Mouse (Mus musculus): ENCODE data around the gene Fam118a. TPM values are rescaled to one million over a fixed set of nuclear protein-coding genes. Genes with fewer than 3 reads are reported as not detected.

Gene Fam118a
- polyA plus RNA-seq, 1 experiment, result 24.5 TPM

DNA sequence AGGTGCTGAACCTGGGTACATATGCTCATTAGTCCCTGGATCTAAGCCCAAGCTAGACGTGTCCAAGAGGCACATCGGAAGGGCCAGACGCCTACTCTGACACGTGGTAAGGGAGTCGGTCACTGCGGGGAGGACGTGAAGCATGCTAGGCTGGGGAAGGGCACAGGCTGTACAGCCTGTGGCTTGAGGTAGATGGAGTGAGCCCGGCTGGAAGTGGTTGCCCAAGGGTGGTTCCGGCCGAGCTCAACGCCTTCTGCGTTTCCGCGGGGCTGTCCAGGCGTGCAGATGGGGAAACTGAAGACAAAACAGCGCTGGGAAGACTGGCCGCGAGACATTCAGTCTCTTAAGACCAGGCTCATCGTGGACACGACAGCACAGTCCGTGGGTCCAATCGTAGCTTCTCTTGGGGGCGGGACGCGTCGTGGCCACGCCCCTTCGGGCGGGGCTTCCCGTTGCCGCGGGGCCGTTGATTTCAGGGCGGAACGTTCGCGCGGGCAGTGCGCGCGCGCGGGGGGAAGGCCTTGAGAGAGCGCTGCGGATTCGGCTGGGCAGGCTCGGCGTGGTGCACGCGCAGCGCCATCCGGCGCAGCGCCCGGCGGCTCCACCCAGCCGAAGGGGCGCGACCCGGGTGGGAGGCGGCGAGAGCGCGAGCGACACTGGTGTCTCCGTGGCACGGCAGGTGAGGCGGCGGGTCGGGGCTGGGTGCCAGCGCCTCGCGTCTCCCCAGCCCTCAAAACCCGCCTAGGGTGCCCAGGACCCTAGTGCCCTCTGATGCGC, 8.0 kb downstream of the Fam118a start:
- Histone ChIP-seq H3K27me3 (ENCODE audit: control insufficient read depth, insufficient read depth, insufficient read length) (no peaks in the 10 kb centered on the region), H3K79me3 (ENCODE audit: low read depth) (peaks cover 29% of the 10 kb centered on the region), H3K79me2 (ENCODE audit: control insufficient read depth, insufficient read depth) (peaks cover 47% of the 10 kb centered on the region), H3K36me3 (ENCODE audit: control insufficient read depth, insufficient read depth) (no peaks in the 10 kb centered on the region), H3K4me3 (ENCODE audit: insufficient read depth, poor library complexity, severe bottlenecking) (peak overlapping the region; percentile 92), H3ac (ENCODE audit: control insufficient read depth, insufficient read length, low read depth) (peak overlapping the region; percentile 92)
- no peak for TF ChIP-seq FOSL1 (IDR thresholded peaks at IDR 0.05; ENCODE audit: insufficient read depth, low read length, poor library complexity, severe bottlenecking)
- no peak for TF ChIP-seq MYOG (IDR thresholded peaks at IDR 0.05; ENCODE audit: control insufficient read depth, extremely low read depth, insufficient read length)
- TF ChIP-seq CTCF (IDR thresholded peaks at IDR 0.05; ENCODE audit: control insufficient read depth, insufficient read depth, insufficient read length), result no peak
- TF ChIP-seq MAX (IDR thresholded peaks at IDR 0.05), result peak; percentile 93
- TF ChIP-seq CEBPB (IDR thresholded peaks at IDR 0.05; ENCODE audit: low read depth), result no peak
- no peak for TF ChIP-seq MYOD1 (IDR thresholded peaks at IDR 0.05; ENCODE audit: control insufficient read depth, insufficient read length, low read depth)
- TF ChIP-seq USF1 (IDR thresholded peaks at IDR 0.05; ENCODE audit: low read depth), result peak; percentile 42

DNA sequence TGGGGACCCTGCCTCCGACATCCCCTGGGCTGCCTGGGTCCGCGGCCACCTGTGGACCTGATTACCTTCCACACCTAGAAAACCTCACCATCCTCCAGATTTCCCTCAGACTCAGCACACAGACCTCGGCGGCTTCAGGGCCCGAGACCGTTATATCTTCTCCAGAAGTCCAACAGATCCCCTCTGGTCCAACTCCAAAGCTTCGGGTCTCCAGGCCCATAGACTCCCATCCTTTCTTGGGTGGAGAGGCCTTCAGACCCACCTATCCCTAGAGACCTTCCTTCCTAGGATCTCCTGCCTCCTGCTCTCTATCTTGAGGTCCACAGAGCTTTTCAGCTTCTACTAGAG, 8.6 kb downstream of the Fam118a start:
- H3K79me3 ChIP-seq (ENCODE audit: low read depth), result peaks cover 29% of the 10 kb centered on the region
- peaks cover 47% of the 10 kb centered on the region for H3K79me2 ChIP-seq (ENCODE audit: control insufficient read depth, insufficient read depth)
- H3K27me3 ChIP-seq (ENCODE audit: control insufficient read depth, insufficient read depth, insufficient read length), result no peaks in the 10 kb centered on the region
- no peak for TF ChIP-seq MYOD1 (IDR thresholded peaks at IDR 0.05; ENCODE audit: control insufficient read depth, insufficient read length, low read depth)
- no peak for TF ChIP-seq USF1 (IDR thresholded peaks at IDR 0.05; ENCODE audit: low read depth)
- no peak for TF ChIP-seq CEBPB (IDR thresholded peaks at IDR 0.05; ENCODE audit: low read depth)
- TF ChIP-seq MYOG (IDR thresholded peaks at IDR 0.05; ENCODE audit: control insufficient read depth, extremely low read depth, insufficient read length), result no peak
- no peak for TF ChIP-seq MAX (IDR thresholded peaks at IDR 0.05)
- TF ChIP-seq CTCF (IDR thresholded peaks at IDR 0.05; ENCODE audit: control insufficient read depth, insufficient read depth, insufficient read length), result no peak
- TF ChIP-seq FOSL1 (IDR thresholded peaks at IDR 0.05; ENCODE audit: insufficient read depth, low read length, poor library complexity, severe bottlenecking), result no peak
- peak overlapping the region; percentile 92 for H3ac ChIP-seq (ENCODE audit: control insufficient read depth, insufficient read length, low read depth)
- no peaks in the 10 kb centered on the region for H3K36me3 ChIP-seq (ENCODE audit: control insufficient read depth, insufficient read depth)
- peak overlapping the region; percentile 92 for H3K4me3 ChIP-seq (ENCODE audit: insufficient read depth, poor library complexity, severe bottlenecking)

DNA sequence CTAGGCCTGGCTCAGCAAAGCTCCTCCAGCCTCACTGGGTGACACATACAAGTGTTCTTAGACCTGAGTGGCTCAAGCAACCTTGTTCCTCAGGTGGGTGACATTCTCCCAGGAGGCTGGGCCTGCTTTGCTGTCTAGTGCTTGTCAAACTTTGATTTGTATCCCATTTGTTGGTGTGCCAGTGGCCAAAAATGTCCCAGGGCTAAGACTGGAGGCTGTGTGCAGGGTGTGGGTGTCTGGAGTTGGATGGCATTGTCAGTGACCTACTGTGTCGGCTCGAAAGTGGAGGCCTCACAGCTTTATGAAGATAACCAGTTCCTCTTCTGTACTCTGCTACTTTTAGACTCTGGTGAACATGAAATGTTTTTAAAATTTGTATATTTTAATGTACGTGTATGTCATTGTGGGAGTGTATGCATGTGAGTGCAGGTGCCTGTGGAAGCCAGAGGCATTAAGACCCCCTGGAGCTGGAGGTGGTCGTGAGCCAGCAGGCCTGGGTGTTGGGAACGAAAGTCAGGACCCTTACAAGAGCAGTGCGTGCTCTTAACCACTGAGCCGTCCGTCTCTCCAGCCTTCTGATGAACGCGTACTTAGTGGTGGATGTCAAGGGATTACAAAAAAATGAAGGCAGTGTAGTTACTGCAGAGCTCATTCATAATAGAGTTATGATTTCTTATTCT, 12.9 kb downstream of the Fam118a start:
- H3K4me3 ChIP-seq (ENCODE audit: insufficient read depth, poor library complexity, severe bottlenecking), result no peak overlapping the region
- TF ChIP-seq CTCF (IDR thresholded peaks at IDR 0.05; ENCODE audit: control insufficient read depth, insufficient read depth, insufficient read length), result no peak
- TF ChIP-seq MYOG (IDR thresholded peaks at IDR 0.05; ENCODE audit: control insufficient read depth, extremely low read depth, insufficient read length), result no peak
- TF ChIP-seq FOSL1 (IDR thresholded peaks at IDR 0.05; ENCODE audit: insufficient read depth, low read length, poor library complexity, severe bottlenecking), result no peak
- no peak for TF ChIP-seq USF1 (IDR thresholded peaks at IDR 0.05; ENCODE audit: low read depth)
- no peak for TF ChIP-seq CEBPB (IDR thresholded peaks at IDR 0.05; ENCODE audit: low read depth)
- TF ChIP-seq MAX (IDR thresholded peaks at IDR 0.05), result no peak
- no peak for TF ChIP-seq MYOD1 (IDR thresholded peaks at IDR 0.05; ENCODE audit: control insufficient read depth, insufficient read length, low read depth)
- H3K27me3 ChIP-seq (ENCODE audit: control insufficient read depth, insufficient read depth, insufficient read length), result no peaks in the 10 kb centered on the region
- H3K79me3 ChIP-seq (ENCODE audit: low read depth), result peaks cover 45% of the 10 kb centered on the region
- H3K36me3 ChIP-seq (ENCODE audit: control insufficient read depth, insufficient read depth), result peaks cover 20% of the 10 kb centered on the region
- H3K79me2 ChIP-seq (ENCODE audit: control insufficient read depth, insufficient read depth), result peaks cover 69% of the 10 kb centered on the region
- peak overlapping the region; percentile 5 for H3ac ChIP-seq (ENCODE audit: control insufficient read depth, insufficient read length, low read depth)

DNA sequence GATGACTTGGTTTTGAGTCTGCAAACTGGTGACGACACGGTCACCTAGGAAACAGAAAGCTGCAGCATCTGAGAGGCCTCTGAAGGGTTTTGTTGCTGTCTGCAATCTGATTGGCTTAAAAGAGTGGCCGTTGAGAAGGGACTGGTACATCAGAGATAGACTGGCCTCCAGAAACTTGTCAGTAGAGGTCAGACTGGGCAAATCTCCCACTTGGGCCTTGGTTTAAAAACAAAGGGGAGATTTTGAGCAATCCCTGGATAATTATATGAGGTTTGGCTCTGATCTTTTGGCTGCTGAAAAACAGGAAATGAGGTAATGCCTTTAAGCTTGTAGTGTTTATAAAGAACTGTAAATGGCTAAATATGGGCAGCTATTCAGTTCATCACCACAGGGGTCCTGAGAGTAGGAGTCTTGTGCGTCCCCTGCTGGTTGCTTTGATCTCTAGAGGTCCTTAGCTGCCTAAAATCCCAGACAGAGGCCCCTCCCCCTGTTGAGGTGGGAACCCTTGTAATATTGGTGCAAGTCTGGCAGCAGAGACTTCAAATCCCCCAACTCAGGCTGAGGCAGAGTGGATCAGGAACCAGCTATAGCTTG, 13.7 kb downstream of the Fam118a start:
- no peaks in the 10 kb centered on the region for H3K27me3 ChIP-seq (ENCODE audit: control insufficient read depth, insufficient read depth, insufficient read length)
- peaks cover 65% of the 10 kb centered on the region for H3K79me2 ChIP-seq (ENCODE audit: control insufficient read depth, insufficient read depth)
- TF ChIP-seq CEBPB (IDR thresholded peaks at IDR 0.05; ENCODE audit: low read depth), result peak; percentile 79
- no peak for TF ChIP-seq USF1 (IDR thresholded peaks at IDR 0.05; ENCODE audit: low read depth)
- TF ChIP-seq CTCF (IDR thresholded peaks at IDR 0.05; ENCODE audit: control insufficient read depth, insufficient read depth, insufficient read length), result peak; percentile 38
- peak overlapping the region; percentile 63 for H3ac ChIP-seq (ENCODE audit: control insufficient read depth, insufficient read length, low read depth)
- H3K79me3 ChIP-seq (ENCODE audit: low read depth), result peaks cover 44% of the 10 kb centered on the region
- no peak overlapping the region for H3K4me3 ChIP-seq (ENCODE audit: insufficient read depth, poor library complexity, severe bottlenecking)
- H3K36me3 ChIP-seq (ENCODE audit: control insufficient read depth, insufficient read depth), result peaks cover 28% of the 10 kb centered on the region

DNA sequence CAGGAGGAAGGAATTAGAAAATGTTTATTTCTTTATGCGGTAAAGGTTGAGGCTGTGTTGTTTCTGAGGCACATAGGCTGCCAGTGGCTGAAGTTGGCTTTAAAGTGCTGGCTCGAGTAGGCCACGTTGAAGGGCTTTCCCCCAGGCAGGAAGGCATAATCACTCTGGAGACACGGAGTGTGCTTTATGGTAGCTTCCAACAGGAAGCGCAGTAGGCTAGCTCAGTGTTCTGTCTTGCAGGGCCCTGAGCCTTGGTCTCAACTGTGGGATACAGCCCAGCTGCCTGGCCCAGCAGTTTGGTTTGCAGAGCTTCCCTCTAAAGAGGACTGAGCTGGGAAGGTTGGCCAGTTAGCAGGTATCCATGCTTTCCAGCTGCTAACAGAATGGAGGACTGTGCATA, 14.4 kb downstream of the Fam118a start:
- Histone ChIP-seq H3K79me2 (ENCODE audit: control insufficient read depth, insufficient read depth) (peaks cover 58% of the 10 kb centered on the region), H3K4me3 (ENCODE audit: insufficient read depth, poor library complexity, severe bottlenecking) (no peak overlapping the region), H3K36me3 (ENCODE audit: control insufficient read depth, insufficient read depth) (peaks cover 31% of the 10 kb centered on the region), H3K79me3 (ENCODE audit: low read depth) (peaks cover 37% of the 10 kb centered on the region), H3ac (ENCODE audit: control insufficient read depth, insufficient read length, low read depth) (no peak overlapping the region), H3K27me3 (ENCODE audit: control insufficient read depth, insufficient read depth, insufficient read length) (no peaks in the 10 kb centered on the region)
- TF ChIP-seq MYOG (IDR thresholded peaks at IDR 0.05; ENCODE audit: control insufficient read depth, extremely low read depth, insufficient read length) (no peak), MYOD1 (IDR thresholded peaks at IDR 0.05; ENCODE audit: control insufficient read depth, insufficient read length, low read depth) (no peak), USF1 (IDR thresholded peaks at IDR 0.05; ENCODE audit: low read depth) (no peak), CTCF (IDR thresholded peaks at IDR 0.05; ENCODE audit: control insufficient read depth, insufficient read depth, insufficient read length) (no peak), MAX (IDR thresholded peaks at IDR 0.05) (no peak), FOSL1 (IDR thresholded peaks at IDR 0.05; ENCODE audit: insufficient read depth, low read length, poor library complexity, severe bottlenecking) (no peak), CEBPB (IDR thresholded peaks at IDR 0.05; ENCODE audit: low read depth) (no peak)
